Mouse (Mus musculus): ENCODE measurements around the gene Neurl3. TPM values are rescaled to one million over a fixed set of nuclear protein-coding genes. Genes with fewer than 3 reads are reported as not detected.

Gene Neurl3
- polyA plus RNA-seq, 1 experiment = 14.3 TPM

DNA sequence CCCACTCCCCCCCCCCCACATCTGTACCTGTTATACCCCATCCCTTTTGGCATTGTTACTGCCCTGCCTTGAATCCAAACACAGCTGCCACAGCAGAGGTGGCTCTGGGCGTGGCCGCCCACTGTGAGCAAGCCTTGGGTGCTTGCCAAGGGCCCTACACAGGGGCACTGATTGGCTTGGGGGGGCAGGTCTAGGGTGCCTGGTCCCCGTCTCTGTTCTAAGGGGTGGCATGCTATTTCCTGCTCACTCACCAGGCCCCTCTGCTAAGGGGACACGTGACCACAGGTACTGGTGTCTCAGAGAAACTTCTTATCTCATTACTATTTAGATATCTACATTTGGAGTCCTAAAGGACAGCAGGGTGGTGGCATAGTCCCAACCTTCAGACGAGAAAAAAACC, 1.9 kb downstream of the Neurl3 start:
- Histone ChIP-seq H3K27me3 (ENCODE audit: control insufficient read depth, insufficient read depth, low read length) (no peaks in the 10 kb centered on the region), H3K4me3 (ENCODE audit: control insufficient read depth, insufficient read depth, low read length) (peak overlapping the region; percentile 11; the same call in 1 of the 2 replicates), H3K36me3 (ENCODE audit: control insufficient read depth, insufficient read depth, low read length) (no peaks in the 10 kb centered on the region), H3K27ac (ENCODE audit: control insufficient read depth, insufficient read depth, low read length) (peak overlapping the region; percentile 17; the same call in 1 of the 2 replicates), H3K4me1 (replicated peaks; ENCODE audit: control insufficient read depth, insufficient read depth, low read length) (peaks cover 48% of the 10 kb centered on the region)
- DNase-seq = peak; percentile 38
- TF ChIP-seq POLR2A (IDR thresholded peaks at IDR 0.05; ENCODE audit: control insufficient read depth, extremely low read depth, insufficient read depth, low read length, poor library complexity) (no peak), CTCF (IDR thresholded peaks at IDR 0.05; ENCODE audit: borderline replicate concordance, control insufficient read depth, extremely low read depth, insufficient read depth, low read length, poor library complexity) (no peak)
- 10% methylated on average over 5 of the region's 5 CpGs for WGBS

DNA sequence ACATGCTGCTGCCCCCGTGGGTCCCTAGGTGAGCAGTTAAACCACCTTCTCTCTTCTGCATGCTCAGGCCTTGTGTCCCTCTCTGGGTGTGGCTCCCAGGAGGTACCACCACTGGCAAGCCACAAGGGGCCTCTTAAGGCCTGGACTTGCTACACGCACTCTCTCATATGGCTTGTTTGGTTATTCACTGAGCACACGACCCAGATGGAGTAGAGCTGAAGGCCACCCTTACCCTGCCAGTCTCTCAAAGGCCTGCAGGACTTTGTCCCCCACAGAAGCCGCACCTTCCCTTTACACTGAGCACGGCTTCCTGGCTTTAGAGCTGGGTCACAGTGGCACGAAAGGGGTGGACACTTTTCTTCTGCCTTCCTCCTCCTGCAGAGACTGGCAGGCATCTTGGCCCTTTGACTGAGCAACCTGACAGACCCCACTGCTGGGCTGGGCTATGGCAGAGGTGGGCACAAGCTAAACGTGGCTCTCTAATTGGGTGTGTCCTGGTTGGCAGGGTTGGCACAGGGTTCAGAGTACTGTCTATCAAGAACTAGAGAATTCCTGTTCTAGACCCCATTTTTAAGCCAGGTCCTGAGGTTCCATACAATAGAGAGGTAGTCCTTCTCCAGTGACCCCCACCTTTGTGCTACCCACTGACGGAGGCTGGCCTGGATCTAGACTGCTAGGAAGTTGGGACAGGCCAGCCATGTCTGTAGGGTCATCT, 2.8 kb downstream of the Neurl3 start:
- Histone ChIP-seq H3K27me3 (ENCODE audit: control insufficient read depth, insufficient read depth, low read length) (no peaks in the 10 kb centered on the region), H3K4me3 (ENCODE audit: control insufficient read depth, insufficient read depth, low read length) (no peak overlapping the region), H3K4me1 (replicated peaks; ENCODE audit: control insufficient read depth, insufficient read depth, low read length) (peaks cover 48% of the 10 kb centered on the region), H3K27ac (ENCODE audit: control insufficient read depth, insufficient read depth, low read length) (no peak overlapping the region), H3K36me3 (ENCODE audit: control insufficient read depth, insufficient read depth, low read length) (no peaks in the 10 kb centered on the region)
- TF ChIP-seq CTCF (IDR thresholded peaks at IDR 0.05; ENCODE audit: borderline replicate concordance, control insufficient read depth, extremely low read depth, insufficient read depth, low read length, poor library complexity) (no peak), POLR2A (IDR thresholded peaks at IDR 0.05; ENCODE audit: control insufficient read depth, extremely low read depth, insufficient read depth, low read length, poor library complexity) (no peak)
- 60% methylated on average over 8 of the region's 8 CpGs for WGBS
- DNase-seq = no peak

DNA sequence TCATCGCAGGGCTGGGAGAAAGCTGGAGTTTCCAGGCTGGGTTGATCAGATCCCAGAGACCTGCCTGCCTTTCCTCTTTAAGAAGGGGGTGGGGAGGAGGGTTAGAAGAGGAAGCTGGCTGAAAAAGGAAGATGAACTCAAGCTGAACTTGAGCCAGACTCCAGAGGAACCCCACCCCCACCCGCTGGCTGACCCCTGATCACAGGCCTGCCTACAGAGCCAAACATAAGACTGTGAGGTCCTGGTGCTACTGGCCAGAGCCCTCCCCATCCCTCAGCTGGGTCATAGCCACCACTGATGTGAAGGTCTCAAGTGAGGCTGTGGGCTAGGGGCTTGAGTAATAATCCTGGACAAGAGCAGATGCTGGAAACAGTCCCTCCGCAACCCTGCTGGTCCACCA, 3.8 kb downstream of the Neurl3 start:
- no peaks in the 10 kb centered on the region for H3K27me3 ChIP-seq (ENCODE audit: control insufficient read depth, insufficient read depth, low read length)
- TF ChIP-seq POLR2A (IDR thresholded peaks at IDR 0.05; ENCODE audit: control insufficient read depth, extremely low read depth, insufficient read depth, low read length, poor library complexity) (no peak), CTCF (IDR thresholded peaks at IDR 0.05; ENCODE audit: borderline replicate concordance, control insufficient read depth, extremely low read depth, insufficient read depth, low read length, poor library complexity) (no peak)
- WGBS = 58% methylated on average over 3 of the region's 3 CpGs
- H3K27ac ChIP-seq (ENCODE audit: control insufficient read depth, insufficient read depth, low read length) = no peak overlapping the region
- no peaks in the 10 kb centered on the region for H3K36me3 ChIP-seq (ENCODE audit: control insufficient read depth, insufficient read depth, low read length)
- H3K4me3 ChIP-seq (ENCODE audit: control insufficient read depth, insufficient read depth, low read length) = no peak overlapping the region
- peaks cover 54% of the 10 kb centered on the region for H3K4me1 ChIP-seq (replicated peaks; ENCODE audit: control insufficient read depth, insufficient read depth, low read length)
- DNase-seq = no peak

DNA sequence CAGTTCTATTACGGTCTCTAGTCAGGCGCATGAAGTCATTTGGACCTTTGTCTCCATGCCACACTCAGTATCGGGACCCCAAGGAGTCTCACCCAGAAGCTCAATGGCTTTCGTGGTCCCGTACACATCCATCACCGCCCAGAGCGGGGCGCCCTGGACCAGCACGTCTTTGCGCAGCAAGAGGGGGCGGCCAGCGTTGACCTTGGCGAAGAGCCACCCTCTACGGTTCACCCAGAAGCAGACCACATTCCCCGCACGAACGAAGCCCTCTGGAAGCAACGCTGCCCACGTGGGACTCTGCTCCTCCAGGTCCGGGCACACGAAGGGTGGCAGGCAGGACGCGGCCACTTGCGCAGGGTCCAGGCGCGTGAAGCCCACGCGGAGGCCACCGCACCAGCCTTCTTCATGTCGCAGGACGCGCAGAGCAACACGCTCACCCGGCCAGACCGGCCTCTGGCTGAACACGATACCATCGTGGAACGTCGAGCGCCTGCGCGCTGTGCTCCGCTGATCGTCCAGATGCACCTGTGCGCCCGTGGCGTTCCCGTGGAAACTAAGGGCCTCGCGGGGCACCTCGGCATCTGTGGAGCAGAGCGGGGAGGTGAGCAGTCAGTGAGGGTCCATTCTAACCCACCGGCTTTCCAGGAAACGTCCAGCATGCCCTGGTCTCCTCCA, 5.2 kb downstream of the Neurl3 start:
- Histone ChIP-seq H3K27me3 (ENCODE audit: control insufficient read depth, insufficient read depth, low read length) (no peaks in the 10 kb centered on the region), H3K27ac (ENCODE audit: control insufficient read depth, insufficient read depth, low read length) (no peak overlapping the region), H3K4me3 (ENCODE audit: control insufficient read depth, insufficient read depth, low read length) (no peak overlapping the region), H3K36me3 (ENCODE audit: control insufficient read depth, insufficient read depth, low read length) (no peaks in the 10 kb centered on the region), H3K4me1 (replicated peaks; ENCODE audit: control insufficient read depth, insufficient read depth, low read length) (peaks cover 56% of the 10 kb centered on the region)
- WGBS = 93% methylated on average over 54 of the region's 54 CpGs
- no peak for TF ChIP-seq CTCF (IDR thresholded peaks at IDR 0.05; ENCODE audit: borderline replicate concordance, control insufficient read depth, extremely low read depth, insufficient read depth, low read length, poor library complexity)
- DNase-seq = no peak

DNA sequence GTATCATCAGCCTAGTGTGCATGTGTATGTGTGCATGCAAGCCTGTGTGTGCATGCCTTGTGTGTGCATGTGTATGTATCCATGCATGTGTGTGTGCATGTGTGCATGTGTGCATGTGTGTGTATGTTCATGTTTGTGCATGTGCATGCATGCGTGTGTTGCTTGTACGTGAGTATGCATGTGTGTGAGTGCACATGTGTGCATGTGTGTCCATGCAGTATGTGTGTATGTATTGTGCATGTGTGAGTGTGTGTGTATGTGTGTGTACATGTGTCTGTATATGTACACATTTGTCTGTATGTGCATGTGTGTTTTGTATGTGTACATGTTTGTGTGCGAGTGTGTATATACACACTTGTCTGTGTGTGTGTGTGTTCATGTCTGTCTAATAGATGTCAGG, 6.9 kb downstream of the Neurl3 start:
- H3K4me3 ChIP-seq (ENCODE audit: control insufficient read depth, insufficient read depth, low read length) = no peak overlapping the region
- WGBS = over 99% methylated on average over 3 of the region's 3 CpGs
- no peak for TF ChIP-seq CTCF (IDR thresholded peaks at IDR 0.05; ENCODE audit: borderline replicate concordance, control insufficient read depth, extremely low read depth, insufficient read depth, low read length, poor library complexity)
- TF ChIP-seq POLR2A (IDR thresholded peaks at IDR 0.05; ENCODE audit: control insufficient read depth, extremely low read depth, insufficient read depth, low read length, poor library complexity) = no peak
- H3K36me3 ChIP-seq (ENCODE audit: control insufficient read depth, insufficient read depth, low read length) = no peaks in the 10 kb centered on the region
- H3K27ac ChIP-seq (ENCODE audit: control insufficient read depth, insufficient read depth, low read length) = no peak overlapping the region
- H3K4me1 ChIP-seq (replicated peaks; ENCODE audit: control insufficient read depth, insufficient read depth, low read length) = peaks cover 44% of the 10 kb centered on the region
- H3K27me3 ChIP-seq (ENCODE audit: control insufficient read depth, insufficient read depth, low read length) = no peaks in the 10 kb centered on the region
- DNase-seq = no peak

DNA sequence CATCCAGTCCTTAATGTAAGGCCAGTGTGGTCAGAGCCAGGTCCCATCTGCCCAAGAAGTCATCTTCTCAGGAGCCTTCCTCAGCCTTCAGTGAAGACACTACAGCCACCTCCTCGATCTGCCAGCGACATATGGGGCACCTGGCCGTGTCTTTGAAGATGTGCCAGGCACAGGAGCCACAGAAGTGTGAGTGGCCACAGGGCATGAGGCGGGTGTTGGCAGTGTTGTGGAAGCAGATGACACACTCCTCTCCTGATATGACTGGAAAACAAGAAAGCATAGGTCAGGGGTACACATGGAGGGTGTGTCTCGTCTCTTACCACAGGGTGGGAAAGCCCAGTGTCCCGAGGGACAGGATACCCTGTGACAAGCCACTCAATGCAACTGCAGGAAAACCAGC, 8.2 kb downstream of the Neurl3 start:
- TF ChIP-seq CTCF (IDR thresholded peaks at IDR 0.05; ENCODE audit: borderline replicate concordance, control insufficient read depth, extremely low read depth, insufficient read depth, low read length, poor library complexity) (no peak), POLR2A (IDR thresholded peaks at IDR 0.05; ENCODE audit: control insufficient read depth, extremely low read depth, insufficient read depth, low read length, poor library complexity) (no peak)
- no peak for DNase-seq
- Histone ChIP-seq H3K36me3 (ENCODE audit: control insufficient read depth, insufficient read depth, low read length) (no peaks in the 10 kb centered on the region), H3K27me3 (ENCODE audit: control insufficient read depth, insufficient read depth, low read length) (no peaks in the 10 kb centered on the region), H3K4me3 (ENCODE audit: control insufficient read depth, insufficient read depth, low read length) (no peak overlapping the region), H3K4me1 (replicated peaks; ENCODE audit: control insufficient read depth, insufficient read depth, low read length) (peaks cover 40% of the 10 kb centered on the region), H3K27ac (ENCODE audit: control insufficient read depth, insufficient read depth, low read length) (no peak overlapping the region)
- 48% methylated on average over 6 of the region's 6 CpGs for WGBS

Measured in thymus, adult 2 months (tissue).